Mouse (Mus musculus): Measurements from ENCODE around the gene Fosb.

Fosb gene

GRCm38 (mm10) chr7:19281680-19282304 lies 28.1 kb downstream of the Fosb start:
- peak; percentile 62 for DNase-seq (ENCODE audit: low spot score)

- DNase-seq (ENCODE audit: low spot score): peak; percentile 55
Measured at GRCm38 (mm10) chr7:19279581-19280114, 30.2 kb downstream of the Fosb start, which contains the start of gene Ppm1n. Ppm1n (minus strand) TSS chr7:19280064.

GRCm38 (mm10) chr7:19279052-19279451 lies 30.8 kb downstream of the Fosb start:
- no peak for DNase-seq (ENCODE audit: low spot score)

- DNase-seq (ENCODE audit: low spot score): no peak
Measured at GRCm38 (mm10) chr7:19276253-19276652, 33.6 kb downstream of the Fosb start.

GRCm38 (mm10) chr7:19272173-19272764 lies 37.6 kb downstream of the Fosb start:
- peak; percentile 82 for DNase-seq (ENCODE audit: low spot score)

- peak; percentile 80 for DNase-seq (ENCODE audit: low spot score)
Measured at GRCm38 (mm10) chr7:19271238-19272172, 38.3 kb downstream of the Fosb start, which contains the start of gene Vasp. Vasp (minus strand) TSS chr7:19271817.

GRCm38 (mm10) chr7:19270509-19271237 lies 39.2 kb downstream of the Fosb start:
- DNase-seq (ENCODE audit: low spot score): no peak

GRCm38 (mm10) chr7:19269721-19270441 lies 40.0 kb downstream of the Fosb start:
- peak; percentile 12 for DNase-seq (ENCODE audit: low spot score)

GRCm38 (mm10) chr7:19268993-19269681 lies 40.7 kb downstream of the Fosb start:
- DNase-seq (ENCODE audit: low spot score): peak; percentile 50

- DNase-seq (ENCODE audit: low spot score): no peak
Measured at GRCm38 (mm10) chr7:19267051-19267450, 42.8 kb downstream of the Fosb start.

- DNase-seq (ENCODE audit: low spot score): peak; percentile 53
Measured at GRCm38 (mm10) chr7:19265928-19266822, 43.7 kb downstream of the Fosb start.

GRCm38 (mm10) chr7:19265147-19265546 lies 44.7 kb downstream of the Fosb start:
- DNase-seq (ENCODE audit: low spot score): no peak

- no peak for DNase-seq (ENCODE audit: low spot score)
Measured at GRCm38 (mm10) chr7:19258336-19258735, 51.5 kb downstream of the Fosb start.

- DNase-seq (ENCODE audit: low spot score): no peak
Measured at GRCm38 (mm10) chr7:19257390-19258022, 52.3 kb downstream of the Fosb start.

- no peak for DNase-seq (ENCODE audit: low spot score)
Measured at GRCm38 (mm10) chr7:19256567-19256966, 53.3 kb downstream of the Fosb start.

GRCm38 (mm10) chr7:19255395-19255794 lies 54.5 kb downstream of the Fosb start:
- DNase-seq (ENCODE audit: low spot score): no peak

- DNase-seq (ENCODE audit: low spot score): no peak
Measured at GRCm38 (mm10) chr7:19253437-19253836, 56.4 kb downstream of the Fosb start.
